Mouse (Mus musculus) kidney, embryonic 15.5 days (tissue): ENCODE measurements around the gene Slc2a6. TPM values are rescaled to one million over a fixed set of nuclear protein-coding genes. Genes with fewer than 3 reads are reported as not detected.

ENCODE experiments used
- ATAC-seq: fragments of 200-750 bp; cut with Nextera tagmentation; replicated peaks from 2 replicates; pipeline ENCODE4 v1.8.0; 2017; ENCODE audit warnings: moderate TSS enrichment; ENCODE audit not compliant: low FRiP score
- H3K27ac ChIP-seq: fragments of 300-500 bp; sonication (generic); 2 replicates; pipeline ENCODE4 v1.5.1; 2015; ENCODE audit warnings: mild to moderate bottlenecking, inconsistent platforms
- H3K27me3 ChIP-seq: fragments of 300-500 bp; sonication (generic); 2 replicates; pipeline ENCODE4 v1.6.1; 2015; ENCODE audit warnings: inconsistent platforms
- H3K36me3 ChIP-seq: fragments of 300-500 bp; sonication (generic); 2 replicates; pipeline ENCODE4 v1.6.1; 2015; ENCODE audit warnings: inconsistent platforms
- H3K4me1 ChIP-seq: fragments of 300-500 bp; sonication (generic); 2 replicates; pipeline ENCODE4 v1.6.1; 2015; ENCODE audit warnings: inconsistent platforms
- H3K4me2 ChIP-seq: fragments of 300-500 bp; sonication (generic); 2 replicates; pipeline ENCODE4 v1.6.1; 2015; ENCODE audit warnings: moderate library complexity, mild to moderate bottlenecking, inconsistent platforms
- H3K4me3 ChIP-seq: fragments of 300-500 bp; sonication (generic); replicated peaks from 2 replicates; pipeline ENCODE4 v1.5.1; 2015; ENCODE audit warnings: mild to moderate bottlenecking, inconsistent platforms
- H3K9ac ChIP-seq: fragments of 300-500 bp; sonication (generic); 2 replicates; pipeline ENCODE4 v1.6.1; 2015; ENCODE audit warnings: mild to moderate bottlenecking, inconsistent platforms
- H3K9me3 ChIP-seq: fragments of 300-500 bp; sonication (generic); replicated peaks from 2 replicates; pipeline ENCODE4 v1.6.1; 2016; ENCODE audit warnings: inconsistent platforms
- WGBS: fragments of 180-500 bp; shearing (Covaris S2); methylation state at CpG from one replicate; pipeline ENCODE4 v1.1.7; 2015; ENCODE audit warnings: mixed read lengths; 5-methylcytosine and 5-hydroxymethylcytosine counted together
- polyA plus RNA-seq: library from polyadenylated mRNA; unstranded; fragments of >200 nt; fragmentation: Nextera tagmentation; extraction: Ambion mirVana; gene quantifications from 2 replicates; pipeline ENCODE4 v1.2.1, GENCODE M21; 2015

Gene Slc2a6
- polyA plus RNA-seq, 1 experiment from 2014 or later: 0.96 TPM

GRCm38 (mm10) chr2:27058251-27058650 is 30.5 kb upstream of the Slc2a6 start:
- Histone ChIP-seq H3K4me2 (no peak overlapping the region), H3K4me3 (no peak overlapping the region), H3K27me3 (no peaks in the 10 kb centered on the region), H3K9ac (no peak overlapping the region), H3K27ac (no peak overlapping the region), H3K9me3 (no peaks in the 10 kb centered on the region), H3K36me3 (no peaks in the 10 kb centered on the region), H3K4me1 (peaks cover 29% of the 10 kb centered on the region)
- no peak for ATAC-seq
- WGBS: 18% methylated on average over 4 of the region's 4 CpGs

DNA sequence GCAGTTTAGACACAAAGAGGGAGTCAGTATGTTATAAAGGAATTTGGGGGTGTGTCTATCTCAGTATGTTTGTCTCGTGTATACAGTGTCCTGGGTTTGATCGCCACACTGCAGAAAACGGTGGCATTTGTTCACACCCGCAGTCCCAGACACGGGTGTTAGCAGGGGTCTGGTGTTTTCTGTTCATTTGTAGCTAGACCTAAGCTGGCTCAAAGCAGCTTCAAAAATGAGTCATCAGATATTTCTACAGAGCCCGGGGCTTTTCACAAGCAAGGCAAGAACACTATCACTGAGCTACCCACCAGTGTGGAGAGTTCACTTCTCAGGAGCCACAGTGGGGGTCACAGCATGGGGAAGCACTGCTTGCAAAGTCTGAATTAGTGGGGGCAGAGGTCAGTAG is 21.6 kb upstream of the Slc2a6 start:
- Histone ChIP-seq H3K4me3 (no peak overlapping the region), H3K27me3 (no peaks in the 10 kb centered on the region), H3K9ac (no peak overlapping the region), H3K27ac (no peak overlapping the region), H3K4me2 (no peak overlapping the region), H3K9me3 (no peaks in the 10 kb centered on the region), H3K4me1 (peaks cover 3% of the 10 kb centered on the region; the same call in 1 of the 2 replicates), H3K36me3 (no peaks in the 10 kb centered on the region)
- no peak for ATAC-seq
- 56% methylated on average over 6 of the region's 6 CpGs for WGBS

GRCm38 (mm10) chr2:27045979-27046770 is 18.4 kb upstream of the Slc2a6 start:
- no peak overlapping the region for H3K4me3 ChIP-seq
- 53% methylated on average over 8 of the region's 8 CpGs for WGBS
- peak overlapping the region; percentile 49 for H3K27ac ChIP-seq
- H3K4me2 ChIP-seq: no peak overlapping the region
- H3K27me3 ChIP-seq: no peaks in the 10 kb centered on the region
- no peak overlapping the region for H3K9ac ChIP-seq
- H3K9me3 ChIP-seq: no peaks in the 10 kb centered on the region
- no peaks in the 10 kb centered on the region for H3K36me3 ChIP-seq
- peaks cover 3% of the 10 kb centered on the region; the same call in 1 of the 2 replicates for H3K4me1 ChIP-seq
- ATAC-seq: no peak; the same call in 1 of the 2 replicates

DNA sequence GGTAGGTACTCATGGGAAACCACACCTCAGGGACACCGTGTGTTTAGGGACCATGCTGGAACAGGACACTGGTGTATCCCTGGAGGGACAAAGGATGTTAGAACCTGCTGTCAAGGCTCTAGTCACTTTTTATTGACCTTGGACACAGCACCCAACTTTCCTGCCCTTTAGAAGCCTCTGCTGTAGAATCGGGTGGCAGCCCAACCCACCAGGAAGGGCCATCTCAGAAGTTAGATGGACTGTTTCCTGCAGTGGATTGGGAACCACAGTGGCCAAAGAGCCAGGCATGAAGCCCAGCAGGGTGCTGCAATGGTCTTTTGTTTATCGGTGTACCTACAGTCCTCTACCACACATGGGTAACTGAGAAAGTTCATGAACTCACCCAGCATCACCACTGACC is 16.8 kb upstream of the Slc2a6 start:
- Histone ChIP-seq H3K9me3 (no peaks in the 10 kb centered on the region), H3K36me3 (no peaks in the 10 kb centered on the region), H3K27ac (no peak overlapping the region), H3K9ac (no peak overlapping the region), H3K4me2 (no peak overlapping the region), H3K4me3 (no peak overlapping the region), H3K4me1 (peaks cover 3% of the 10 kb centered on the region; the same call in 1 of the 2 replicates), H3K27me3 (no peaks in the 10 kb centered on the region)
- no peak for ATAC-seq
- 75% methylated on average over 3 of the region's 3 CpGs for WGBS

GRCm38 (mm10) chr2:27044166-27044565 is 16.4 kb upstream of the Slc2a6 start:
- WGBS: 81% methylated on average over 4 of the region's 4 CpGs
- H3K36me3 ChIP-seq: no peaks in the 10 kb centered on the region

DNA sequence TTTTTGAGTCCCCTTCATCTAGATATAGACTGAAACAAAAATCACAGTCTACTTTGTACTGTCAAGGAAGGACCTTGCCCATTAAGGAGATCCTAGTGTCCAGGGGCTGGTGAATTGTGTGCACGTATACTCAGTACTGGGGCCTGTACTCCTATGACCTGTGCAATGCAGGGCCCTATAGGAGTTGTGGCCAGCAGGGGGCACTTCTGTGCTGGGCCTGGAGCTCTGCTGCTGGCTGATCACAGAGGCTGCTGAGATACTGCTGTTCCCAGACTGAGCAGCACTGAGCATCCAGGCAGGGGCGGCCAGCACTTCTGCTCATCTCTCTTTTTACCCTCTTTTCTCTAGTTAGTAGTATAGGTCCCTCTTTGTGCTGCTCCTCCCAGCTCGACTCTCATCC is 15.7 kb upstream of the Slc2a6 start:
- Histone ChIP-seq H3K27ac (no peak overlapping the region), H3K4me2 (no peak overlapping the region), H3K9me3 (no peaks in the 10 kb centered on the region), H3K27me3 (no peaks in the 10 kb centered on the region), H3K36me3 (no peaks in the 10 kb centered on the region), H3K4me1 (peaks cover 4% of the 10 kb centered on the region; the same call in 1 of the 2 replicates), H3K4me3 (no peak overlapping the region), H3K9ac (no peak overlapping the region)
- WGBS: 15% methylated on average over 3 of the region's 3 CpGs
- ATAC-seq: peak; percentile 75

More at GRCm38 (mm10) chr2:27044166-27044565, 16.4 kb upstream of the Slc2a6 start:
- no peaks in the 10 kb centered on the region for H3K9me3 ChIP-seq
- no peak for ATAC-seq
- H3K4me2 ChIP-seq: no peak overlapping the region
- no peak overlapping the region for H3K9ac ChIP-seq
- peaks cover 3% of the 10 kb centered on the region; the same call in 1 of the 2 replicates for H3K4me1 ChIP-seq
- no peak overlapping the region for H3K27ac ChIP-seq
- no peaks in the 10 kb centered on the region for H3K27me3 ChIP-seq
- H3K4me3 ChIP-seq: no peak overlapping the region

GRCm38 (mm10) chr2:27042131-27042844 is 14.5 kb upstream of the Slc2a6 start:
- Histone ChIP-seq H3K27me3 (no peaks in the 10 kb centered on the region), H3K9me3 (no peaks in the 10 kb centered on the region), H3K36me3 (no peaks in the 10 kb centered on the region), H3K9ac (no peak overlapping the region), H3K4me3 (no peak overlapping the region), H3K27ac (no peak overlapping the region), H3K4me1 (peaks cover 6% of the 10 kb centered on the region; the same call in 1 of the 2 replicates), H3K4me2 (no peak overlapping the region)
- no peak for ATAC-seq
- WGBS: 67% methylated on average over 8 of the region's 8 CpGs

- Histone ChIP-seq H3K27ac (no peak overlapping the region), H3K4me2 (no peak overlapping the region), H3K4me1 (peaks cover 3% of the 10 kb centered on the region; the same call in 1 of the 2 replicates), H3K9me3 (no peaks in the 10 kb centered on the region), H3K4me3 (no peak overlapping the region), H3K27me3 (no peaks in the 10 kb centered on the region), H3K9ac (no peak overlapping the region), H3K36me3 (no peaks in the 10 kb centered on the region)
- ATAC-seq: no peak
- WGBS: 0% methylated on average over 1 of the region's 1 CpGs
Observed at GRCm38 (mm10) chr2:27039286-27039685, 11.5 kb upstream of the Slc2a6 start.

GRCm38 (mm10) chr2:27038596-27038995 is 10.8 kb upstream of the Slc2a6 start:
- H3K9me3 ChIP-seq: no peaks in the 10 kb centered on the region
- 0% methylated on average over 3 of the region's 3 CpGs for WGBS
- H3K36me3 ChIP-seq: no peaks in the 10 kb centered on the region
- H3K4me1 ChIP-seq: peaks cover 3% of the 10 kb centered on the region; the same call in 1 of the 2 replicates
- H3K9ac ChIP-seq: no peak overlapping the region
- H3K27me3 ChIP-seq: no peaks in the 10 kb centered on the region
- H3K4me2 ChIP-seq: no peak overlapping the region
- no peak overlapping the region for H3K4me3 ChIP-seq
- no peak overlapping the region for H3K27ac ChIP-seq
- 0 out of 2 replicates have a peak, but pooled peaks have one; percentile 19 for ATAC-seq

DNA sequence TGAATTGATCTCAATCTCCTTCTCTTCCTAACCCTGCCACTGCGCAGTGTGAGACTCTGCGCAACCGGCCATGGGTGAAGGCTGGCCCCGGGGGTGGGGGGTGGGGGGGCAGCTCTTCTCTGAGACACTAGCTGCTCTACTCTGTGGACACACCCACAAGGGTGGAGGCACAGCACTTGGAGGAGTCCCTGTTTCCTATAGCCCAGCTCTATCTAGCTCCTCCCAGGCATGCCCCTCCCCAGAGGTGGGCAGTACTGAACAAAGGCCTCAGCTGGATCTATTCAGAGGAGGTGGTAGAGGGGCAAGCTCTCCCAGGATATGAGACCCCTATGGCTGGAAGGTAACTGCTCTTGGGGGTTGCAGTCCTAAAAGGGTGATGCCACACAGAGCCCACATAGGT is 9.2 kb upstream of the Slc2a6 start:
- peak; percentile 49; the same call in 1 of the 2 replicates for ATAC-seq
- Histone ChIP-seq H3K4me2 (no peak overlapping the region), H3K27me3 (no peaks in the 10 kb centered on the region), H3K9me3 (no peaks in the 10 kb centered on the region), H3K4me1 (peaks cover 3% of the 10 kb centered on the region; the same call in 1 of the 2 replicates), H3K4me3 (no peak overlapping the region), H3K36me3 (no peaks in the 10 kb centered on the region), H3K27ac (no peak overlapping the region), H3K9ac (no peak overlapping the region)
- 57% methylated on average over 4 of the region's 4 CpGs for WGBS

GRCm38 (mm10) chr2:27036003-27036402 is 8.2 kb upstream of the Slc2a6 start:
- 76% methylated on average over 3 of the region's 3 CpGs for WGBS
- Histone ChIP-seq H3K4me2 (no peak overlapping the region), H3K36me3 (no peaks in the 10 kb centered on the region), H3K4me1 (peaks cover 3% of the 10 kb centered on the region; the same call in 1 of the 2 replicates), H3K9me3 (no peaks in the 10 kb centered on the region), H3K9ac (no peak overlapping the region), H3K27me3 (no peaks in the 10 kb centered on the region), H3K27ac (no peak overlapping the region), H3K4me3 (no peak overlapping the region)
- ATAC-seq: no peak

DNA sequence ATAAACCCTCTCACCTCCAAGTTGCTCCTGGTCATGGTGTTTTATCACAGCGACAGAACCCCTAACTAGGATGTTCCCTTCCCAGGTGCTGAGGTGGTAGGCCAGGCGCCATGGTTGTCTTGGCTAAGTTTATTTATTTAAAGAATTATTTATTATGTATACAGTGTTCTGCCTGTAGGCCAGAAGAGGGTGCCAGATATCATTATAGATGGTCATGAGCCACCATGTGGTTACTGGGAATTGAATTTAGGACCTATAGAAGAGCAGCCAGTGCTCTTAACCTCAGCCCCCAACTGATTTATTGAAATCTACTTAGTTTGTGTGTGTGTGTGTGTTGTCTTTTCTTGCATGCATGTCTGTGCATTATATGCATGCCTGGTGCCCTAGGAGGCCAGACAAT is 4.6 kb upstream of the Slc2a6 start:
- no peak for ATAC-seq
- Histone ChIP-seq H3K9ac (no peak overlapping the region), H3K27me3 (peaks cover 7% of the 10 kb centered on the region; the same call in 1 of the 2 replicates), H3K27ac (no peak overlapping the region), H3K9me3 (no peaks in the 10 kb centered on the region), H3K36me3 (no peaks in the 10 kb centered on the region), H3K4me1 (peaks cover 13% of the 10 kb centered on the region), H3K4me2 (no peak overlapping the region), H3K4me3 (no peak overlapping the region)
- 60% methylated on average over 2 of the region's 2 CpGs for WGBS
